Mouse (Mus musculus): ENCODE results near the gene Sh3bp5.

Sh3bp5 gene

DNA sequence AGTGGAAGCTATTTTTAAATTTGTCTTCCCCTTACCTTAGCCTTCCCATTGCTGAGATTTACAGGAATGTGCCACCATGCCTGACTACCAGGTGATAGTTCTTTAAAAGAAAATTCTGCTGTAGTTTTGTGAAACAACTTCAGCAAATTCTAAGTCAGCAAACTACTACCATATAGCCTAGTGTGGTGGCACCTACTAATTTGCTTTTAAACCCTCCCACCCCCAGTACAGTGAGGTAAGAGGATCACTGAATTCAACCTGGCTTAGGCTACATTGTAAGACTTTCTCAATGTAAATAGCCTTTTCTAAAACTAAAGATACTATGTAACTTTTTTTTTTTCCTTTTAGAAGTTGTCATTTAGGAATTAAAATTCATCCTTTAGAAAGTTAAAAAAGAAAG, 97.9 kb downstream of the Sh3bp5 start:
- no peak for DNase-seq (ENCODE audit: low read depth)

DNA sequence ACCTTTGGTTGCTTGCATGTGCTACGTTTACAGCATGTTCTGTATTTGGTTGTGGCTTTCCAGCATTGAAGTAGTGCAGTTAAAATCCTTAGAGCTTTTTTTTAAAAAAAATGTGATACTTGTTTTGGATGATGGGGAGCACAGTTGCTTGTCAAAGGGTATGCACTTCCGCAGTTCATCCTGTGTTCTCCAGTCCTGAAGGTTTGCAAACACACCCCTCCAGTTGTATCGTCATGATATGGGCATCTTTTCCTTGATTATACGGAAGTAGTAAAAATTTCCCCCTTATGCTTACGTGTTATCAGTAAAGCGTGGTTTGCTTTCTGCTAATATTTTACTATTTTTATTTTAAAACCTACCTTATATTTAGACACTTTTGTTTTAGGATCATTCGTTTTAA, 98.5 kb downstream of the Sh3bp5 start:
- no peak for DNase-seq (ENCODE audit: low read depth)

DNA sequence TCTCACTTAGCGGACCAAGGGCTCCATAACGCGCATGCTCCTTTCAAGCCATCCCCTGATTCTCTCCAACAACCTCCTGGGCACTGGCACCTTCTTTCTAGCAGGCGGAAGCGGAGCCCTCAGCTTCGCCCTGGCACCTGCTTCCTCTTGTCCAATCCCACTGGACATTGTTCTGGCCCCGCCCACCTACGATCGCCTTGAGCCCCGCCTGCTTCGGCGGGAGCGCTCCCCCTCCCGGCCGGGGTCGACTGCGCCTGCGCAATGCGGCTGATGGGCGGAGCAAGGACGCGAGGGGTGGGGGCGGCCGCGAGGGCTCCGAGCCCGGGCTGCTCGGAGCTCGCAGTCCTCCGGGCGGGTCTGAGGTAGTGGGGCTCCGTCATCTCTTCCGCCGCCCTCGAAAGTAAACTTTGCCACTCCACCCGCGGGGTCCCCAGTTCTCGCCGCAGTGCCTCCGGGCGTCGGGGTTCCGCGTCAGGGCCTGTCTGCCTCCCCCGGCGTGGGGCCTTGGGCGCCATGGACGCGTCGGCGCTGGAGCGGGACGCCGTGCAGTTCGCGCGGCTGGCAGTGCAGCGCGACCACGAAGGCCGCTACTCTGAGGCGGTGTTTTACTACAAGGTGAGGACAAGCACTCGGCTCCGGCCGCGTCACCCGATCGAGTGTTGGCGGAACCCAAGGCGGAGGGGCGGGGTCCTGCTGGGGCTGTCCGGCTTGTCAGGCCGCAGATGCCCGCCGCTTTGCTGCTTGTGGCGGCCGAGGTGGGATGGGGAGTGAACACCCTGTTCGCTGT, 99.3 kb downstream of the Sh3bp5 start, which contains the start of gene Capn7:
TSS of gene Capn7 (plus strand) at position 270 of the 787 bp plus-strand sequence.
- DNase-seq (ENCODE audit: low read depth), result peak; percentile 98

DNA sequence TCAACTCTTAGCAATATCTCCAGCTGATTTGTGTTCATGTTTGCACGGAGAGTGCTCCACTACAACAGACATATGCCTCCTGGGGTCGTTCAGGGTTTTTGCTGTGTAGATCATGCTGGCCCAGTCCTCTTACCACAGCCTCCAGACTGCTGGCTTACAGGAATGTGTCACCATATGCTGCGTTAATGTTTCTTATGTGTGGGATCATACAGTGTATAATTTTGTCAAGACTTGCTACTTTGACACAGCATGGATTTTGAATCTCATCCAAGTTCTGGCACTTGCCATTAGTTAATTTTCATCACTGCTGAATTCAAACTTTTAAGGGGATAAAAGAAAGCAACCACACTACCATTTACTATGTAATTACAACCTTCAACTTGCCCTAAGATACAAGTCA, 100.1 kb downstream of the Sh3bp5 start:
- DNase-seq (ENCODE audit: low read depth), result no peak

DNA sequence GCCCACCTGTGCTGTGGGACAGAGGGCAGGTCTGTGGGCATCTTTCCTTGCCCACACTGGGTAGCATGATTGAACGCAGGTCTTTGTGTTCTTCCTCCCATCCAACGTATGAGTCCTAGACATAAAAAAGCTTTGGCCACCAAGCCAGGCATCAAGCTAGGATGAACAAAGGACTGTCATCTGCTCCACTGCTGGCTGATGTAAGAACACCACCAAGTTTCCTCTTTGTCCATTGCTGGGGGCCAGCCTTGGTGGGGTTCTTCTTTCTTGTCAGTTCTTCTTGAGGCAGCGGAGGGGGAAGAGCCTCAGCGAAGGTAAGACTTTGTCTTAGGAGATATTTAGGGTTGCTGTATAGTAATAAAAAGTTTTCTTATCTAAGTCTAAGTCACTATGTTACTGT, 104.9 kb downstream of the Sh3bp5 start:
- no peak for DNase-seq (ENCODE audit: low read depth)

DNA sequence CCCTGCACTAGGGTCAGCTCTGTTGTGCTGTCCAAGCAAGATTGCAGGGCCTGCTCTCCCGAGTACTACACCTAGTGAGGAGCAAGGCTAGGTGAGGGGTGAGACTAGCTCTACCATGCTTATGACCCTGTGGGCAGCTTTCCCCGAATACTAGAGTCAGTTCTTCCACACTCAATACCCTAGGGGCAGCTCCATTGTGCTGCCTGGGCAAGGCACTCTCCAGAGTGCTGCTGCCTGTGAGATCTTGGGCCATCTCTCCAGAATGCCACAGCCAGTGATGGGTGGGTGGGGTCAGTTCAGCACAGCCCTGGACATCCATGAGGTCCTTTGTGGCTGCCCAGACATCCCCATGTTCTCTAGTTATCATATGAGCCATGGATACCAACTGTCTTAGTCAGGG, 106.1 kb downstream of the Sh3bp5 start:
- no peak for DNase-seq (ENCODE audit: low read depth)

DNA sequence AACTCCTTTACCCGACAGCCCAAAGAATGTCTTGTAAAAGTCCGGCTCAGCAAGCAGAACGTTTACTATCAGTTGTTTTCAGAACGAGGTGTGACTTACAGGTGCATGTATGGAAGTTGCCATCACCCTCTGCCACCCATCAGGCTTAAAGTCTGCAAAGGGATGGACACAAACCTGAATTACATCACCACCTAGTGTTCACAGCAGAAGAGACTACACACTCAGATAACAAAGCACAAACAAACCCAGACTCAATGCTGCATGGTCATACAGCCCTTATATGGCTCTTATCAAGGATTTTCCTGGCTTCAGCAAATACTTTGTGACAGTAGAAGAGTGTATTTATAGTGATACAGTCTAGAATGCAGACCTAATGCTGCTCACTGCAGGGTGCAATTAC, 108.2 kb downstream of the Sh3bp5 start:
- no peak for DNase-seq (ENCODE audit: low read depth)

DNA sequence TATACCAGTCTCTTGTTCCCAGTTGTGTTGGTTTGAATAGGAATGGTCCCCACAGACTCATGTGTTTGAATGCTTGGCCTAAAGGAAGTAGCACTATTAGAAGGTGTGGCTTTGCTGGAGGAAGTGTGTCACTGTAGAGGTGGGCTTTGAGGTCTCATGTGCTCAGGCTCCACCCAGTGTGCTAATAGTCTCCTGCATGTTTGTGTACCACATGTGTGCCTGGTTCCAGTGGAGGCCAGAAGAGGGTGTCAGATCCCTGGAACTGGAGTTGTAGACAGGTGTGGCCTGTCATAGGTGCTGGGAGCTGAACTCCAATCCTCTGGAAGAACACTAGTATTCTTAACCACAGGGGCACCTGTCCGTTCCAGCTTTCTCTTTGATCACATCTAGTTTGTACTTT, 108.7 kb downstream of the Sh3bp5 start:
- DNase-seq (ENCODE audit: low read depth), result no peak

DNA sequence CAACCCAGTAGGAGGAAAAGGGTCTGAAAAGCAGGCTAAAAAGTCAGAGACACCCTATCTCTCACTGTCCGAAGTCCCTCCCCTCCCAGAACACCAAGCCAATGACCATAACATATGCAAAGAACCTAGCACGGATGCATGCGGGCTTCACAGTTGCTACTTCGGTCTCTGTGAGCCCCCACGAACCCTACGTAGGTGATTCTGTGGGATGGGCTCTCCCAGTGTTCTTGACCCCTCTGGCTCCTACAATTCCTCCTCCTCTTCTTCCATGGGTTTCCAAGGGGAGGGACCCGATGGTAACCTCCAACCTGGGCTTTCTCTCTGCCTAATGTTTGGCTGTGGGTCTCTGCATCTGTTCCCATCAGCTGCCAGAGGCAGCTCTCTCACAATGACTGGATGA, 109.1 kb downstream of the Sh3bp5 start:
- DNase-seq (ENCODE audit: low read depth), result no peak

DNA sequence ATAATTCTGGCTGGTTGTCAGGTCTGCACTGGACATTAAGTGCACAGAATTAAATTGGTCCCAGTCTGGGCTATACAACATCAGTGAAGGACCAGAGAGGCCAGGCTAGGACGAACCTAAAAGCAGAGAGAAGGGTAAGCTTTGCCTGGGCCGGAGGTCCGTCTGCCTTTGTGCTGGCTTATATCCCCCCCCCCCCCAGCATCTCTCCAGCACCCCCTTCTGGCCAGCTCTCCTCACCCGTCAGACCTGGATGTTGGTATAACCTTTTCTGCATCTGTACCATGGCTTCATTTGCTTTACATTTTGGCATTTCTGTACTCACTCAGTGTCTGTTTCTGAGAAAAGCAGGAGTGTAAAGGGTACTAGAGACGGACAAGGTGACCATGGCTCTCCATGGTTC, 110.3 kb downstream of the Sh3bp5 start:
- DNase-seq (ENCODE audit: low read depth), result no peak

DNA sequence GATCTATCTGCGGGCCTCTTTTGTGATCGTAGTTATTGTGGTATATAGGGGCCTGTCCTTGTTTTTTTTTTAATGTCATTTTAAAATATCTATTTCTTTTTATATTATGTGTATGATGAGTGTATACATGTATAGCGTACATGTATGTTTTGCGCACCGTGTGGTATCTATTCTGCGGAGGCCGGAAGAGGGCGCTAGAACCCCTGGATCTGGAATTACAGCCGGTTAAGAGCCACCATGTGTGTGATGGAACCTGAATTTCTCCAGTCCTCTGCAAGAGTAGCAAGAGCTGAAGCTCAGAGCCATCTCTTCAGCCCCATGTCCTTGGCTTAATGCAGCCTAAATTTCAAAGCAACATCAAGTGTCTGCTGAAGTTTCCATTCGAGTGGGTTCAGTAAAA, 111.0 kb downstream of the Sh3bp5 start:
- no peak for DNase-seq (ENCODE audit: low read depth)

DNA sequence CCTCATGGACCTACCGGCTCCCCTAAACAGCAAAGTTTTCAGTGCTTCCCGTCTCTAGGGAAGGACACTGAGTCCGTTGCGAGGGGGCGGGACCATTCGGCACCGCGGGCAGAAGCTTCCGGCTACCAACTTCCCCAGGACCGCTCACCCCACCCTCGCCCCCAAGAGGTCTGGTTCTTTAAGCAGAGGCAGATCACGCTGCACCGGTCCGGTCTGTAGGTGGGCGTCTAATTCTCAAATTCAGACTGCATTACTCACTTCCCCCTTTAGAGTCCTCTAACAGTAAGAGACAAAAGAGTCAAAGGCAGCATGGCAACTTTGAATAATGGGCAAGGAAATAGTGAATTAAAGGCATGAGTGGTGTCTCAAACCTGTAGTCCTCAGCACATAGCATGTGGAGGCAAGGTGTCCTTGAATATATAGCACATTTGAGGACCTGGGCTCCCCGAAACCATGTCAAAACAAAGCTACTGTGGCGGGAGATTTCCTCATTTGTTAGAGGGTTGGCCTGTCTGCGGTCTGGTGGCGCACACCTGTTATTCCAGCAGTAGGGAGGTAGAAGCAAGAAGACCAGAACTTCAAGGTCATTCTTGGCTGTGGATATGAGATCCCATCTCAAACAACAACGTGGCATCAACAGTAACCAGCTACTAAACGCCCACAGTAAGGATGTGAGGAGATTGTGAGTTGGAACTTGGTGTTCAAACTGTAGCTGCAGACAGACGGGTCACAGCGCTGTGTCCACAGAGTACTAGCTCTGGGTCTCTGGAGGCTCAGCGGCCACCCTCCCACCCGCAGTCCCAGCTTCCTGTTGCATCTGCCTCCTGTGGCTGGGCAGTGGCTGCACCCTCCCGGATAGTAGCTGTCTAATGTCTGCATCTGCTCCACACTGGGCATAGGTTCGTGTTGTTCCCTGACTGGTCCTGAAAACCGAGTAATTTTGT, 111.8 kb downstream of the Sh3bp5 start, which contains the start of gene Dnah1:
TSS of gene Dnah1 (minus strand) at position 48 of the 944 bp plus-strand sequence.
- DNase-seq (ENCODE audit: low read depth), result peak; percentile 64

DNA sequence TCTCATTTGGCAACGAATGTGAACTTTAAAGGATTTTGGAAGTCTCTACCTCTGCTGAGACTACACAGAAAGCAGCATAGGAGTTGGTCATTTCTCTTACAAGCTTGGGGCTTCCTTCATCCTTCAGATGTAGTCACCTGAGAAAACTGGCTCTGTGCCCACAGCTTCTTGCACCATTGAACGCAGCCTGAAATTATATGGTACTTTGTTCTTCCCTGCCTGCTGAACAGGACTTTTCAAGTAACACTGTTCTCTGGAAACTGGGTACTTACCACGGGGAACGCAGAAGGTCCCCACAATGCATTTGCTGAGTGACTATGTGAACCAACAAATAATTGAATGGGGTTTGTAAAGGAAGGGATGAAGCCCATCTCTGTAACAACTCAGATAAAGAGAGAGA, 112.7 kb downstream of the Sh3bp5 start:
- DNase-seq (ENCODE audit: low read depth), result no peak

DNA sequence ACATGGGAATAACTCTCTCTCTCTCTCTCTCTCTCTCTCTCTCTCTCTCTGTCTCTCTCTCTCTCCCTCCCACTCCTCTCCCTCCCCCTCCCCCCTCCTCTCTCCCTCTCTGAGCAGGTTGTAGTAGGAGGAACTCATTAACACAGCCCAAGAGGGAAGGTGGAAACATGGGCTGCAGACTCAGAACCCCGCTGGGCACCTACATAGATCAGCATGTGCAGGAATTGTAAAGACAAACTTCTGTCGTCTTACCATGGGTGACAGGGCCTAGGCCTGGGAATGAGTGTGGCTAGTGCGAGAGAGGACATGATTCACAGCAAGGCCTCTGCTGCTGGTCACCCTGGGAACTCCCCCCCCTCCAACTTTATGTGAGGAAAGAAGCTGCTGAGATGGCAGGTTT, 113.7 kb downstream of the Sh3bp5 start:
- DNase-seq (ENCODE audit: low read depth), result no peak

DNA sequence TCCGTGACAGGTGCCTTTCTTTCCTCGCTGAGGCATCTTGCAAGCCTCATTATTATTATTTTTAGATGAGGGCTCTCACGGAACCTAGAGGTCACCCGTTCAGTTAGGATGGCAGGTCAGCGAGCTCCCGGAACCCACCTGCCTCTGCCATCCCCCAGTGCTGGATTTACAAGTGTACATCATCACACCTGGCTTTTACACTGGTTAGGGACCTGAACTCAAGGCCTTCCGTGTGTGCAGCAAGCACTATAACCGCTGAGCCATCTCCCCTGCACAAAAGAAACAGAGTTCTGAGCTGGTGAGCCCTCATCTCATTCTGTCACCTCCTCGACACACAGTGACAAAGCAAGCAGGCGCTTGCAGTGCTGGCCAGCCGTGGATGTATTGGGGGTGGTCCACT, 114.7 kb downstream of the Sh3bp5 start:
- DNase-seq (ENCODE audit: low read depth), result no peak

DNA sequence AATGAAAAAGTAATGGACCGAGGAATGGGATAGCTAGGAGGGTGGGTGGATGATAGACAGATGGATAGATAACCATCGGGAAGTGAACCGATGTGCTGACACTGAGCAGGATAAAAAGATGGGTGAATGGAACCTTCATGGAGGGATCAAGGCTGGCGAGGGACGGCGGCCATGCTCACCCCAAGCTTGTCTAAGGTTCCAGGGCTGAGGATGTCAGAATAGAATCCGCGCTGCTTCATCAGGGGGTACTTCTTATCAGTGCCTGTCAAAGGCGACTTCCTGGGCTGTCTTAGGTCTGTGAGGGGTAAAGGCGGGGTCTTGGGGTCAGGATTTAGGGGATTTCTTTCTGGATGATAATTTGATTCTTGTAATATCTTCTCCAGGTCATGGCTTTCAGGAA, 116.3 kb downstream of the Sh3bp5 start:
- no peak for DNase-seq (ENCODE audit: low read depth)

DNA sequence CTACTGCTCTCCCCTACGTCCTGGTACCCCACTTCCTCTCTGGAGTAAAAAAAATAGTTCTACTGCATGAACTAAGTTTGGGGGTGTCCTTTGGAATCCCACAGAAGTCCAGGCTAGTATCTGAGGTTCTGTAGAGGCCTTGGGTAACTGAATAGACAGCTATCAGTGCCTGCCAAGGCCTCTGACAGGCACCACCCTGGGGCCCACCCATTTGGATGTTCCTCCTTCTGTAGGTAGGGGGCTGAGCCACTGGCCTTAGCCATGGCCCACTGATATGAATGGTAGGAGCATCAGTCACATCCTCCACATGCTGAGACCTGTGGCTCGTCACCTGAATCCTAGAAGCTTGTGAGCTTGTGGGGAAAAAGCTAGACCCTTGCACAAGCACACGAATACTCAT, 118.1 kb downstream of the Sh3bp5 start:
- no peak for DNase-seq (ENCODE audit: low read depth)

DNA sequence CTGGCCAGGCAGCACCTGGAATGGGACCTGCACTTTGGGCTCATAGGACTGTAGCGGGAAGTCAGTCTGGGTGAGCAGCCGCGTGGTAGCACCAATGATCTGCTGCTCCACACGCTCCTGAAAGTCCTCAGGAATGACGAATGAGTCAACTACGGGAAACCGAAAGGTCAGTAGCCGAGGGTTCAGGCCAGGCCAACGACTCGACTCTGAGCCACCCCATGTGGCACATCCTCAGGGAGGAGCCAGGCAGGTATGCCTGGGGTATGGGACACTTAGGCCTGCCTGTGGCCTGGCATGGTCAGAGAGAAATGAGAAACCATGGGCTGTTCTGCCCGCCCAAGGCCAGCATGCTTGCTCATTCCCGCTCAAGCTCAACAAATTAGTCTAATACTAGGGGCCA, 119.3 kb downstream of the Sh3bp5 start:
- no peak for DNase-seq (ENCODE audit: low read depth)

DNA sequence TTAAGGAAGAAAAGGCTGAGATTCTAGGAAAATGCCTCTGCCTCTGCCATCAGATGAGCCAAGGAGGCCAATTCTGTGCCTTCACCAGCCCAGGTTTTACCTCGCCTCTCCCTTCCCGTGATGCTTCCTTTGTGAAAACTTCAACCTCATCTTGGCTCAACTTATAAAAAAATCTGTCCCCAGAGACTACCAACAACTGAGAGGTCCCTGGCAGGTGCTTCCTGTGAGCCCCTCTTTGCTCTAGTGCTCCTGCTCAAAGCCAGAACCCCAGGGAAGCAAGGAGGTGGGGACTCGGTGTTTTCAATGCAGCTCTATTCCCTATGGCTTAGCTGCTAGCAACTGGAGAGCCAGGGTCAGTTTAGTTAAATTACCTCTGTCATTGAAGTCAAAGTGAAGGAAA, 122.7 kb downstream of the Sh3bp5 start:
- DNase-seq (ENCODE audit: low read depth), result no peak
